Mouse (Mus musculus): ENCODE results near the gene Mrpl52.

- no peak for TF ChIP-seq CTCF (conservative IDR thresholded peaks at IDR 0.05; ENCODE audit: low read length)
- TF ChIP-seq NANOG (IDR thresholded peaks at IDR 0.05; ENCODE audit: borderline replicate concordance, low read length), result no peak
Observed at GRCm38 (mm10) chr14:54401723-54402122, 25.0 kb upstream of the Mrpl52 start.

All from E14TG2a.4 (cell line).